Mouse (Mus musculus) mouse embryonic stem cell (cell line): ENCODE results near the gene Gm49450.
"Not testable (repeated sequence)": the region's sequence is repeated elsewhere in the genome, so short reads cannot be mapped to it uniquely, and the experiment has no call there.

ENCODE experiments used
- in situ Hi-C, 2 experiments: fragments of 300-500 bp; cut with MboI; formaldehyde crosslinking; loops; 1 replicate in 1 of 2; 3 replicates in 1 of 2; pipeline ENCODE4 v1.14.3; 2019 to 2020; ENCODE audit warnings: low sequenced_read_pairs in 2 of 2, low pct_unique_long_range_greater_than_20kb in 1 of 2, mixed read lengths in 1 of 2; ENCODE audit not compliant: unreplicated experiment in 1 of 2

Gm49450 gene

GRCm38 (mm10) chr15:98968701-98969371 lies 15.5 kb upstream of the Gm49450 start:
- in situ Hi-C loops = no loop called here

GRCm38 (mm10) chr15:98959531-98959930 lies 6.2 kb upstream of the Gm49450 start:
- in situ Hi-C loops = no loop called here

GRCm38 (mm10) chr15:98958901-98959420 lies 5.6 kb upstream of the Gm49450 start:
- in situ Hi-C loops = no loop called here

DNA sequence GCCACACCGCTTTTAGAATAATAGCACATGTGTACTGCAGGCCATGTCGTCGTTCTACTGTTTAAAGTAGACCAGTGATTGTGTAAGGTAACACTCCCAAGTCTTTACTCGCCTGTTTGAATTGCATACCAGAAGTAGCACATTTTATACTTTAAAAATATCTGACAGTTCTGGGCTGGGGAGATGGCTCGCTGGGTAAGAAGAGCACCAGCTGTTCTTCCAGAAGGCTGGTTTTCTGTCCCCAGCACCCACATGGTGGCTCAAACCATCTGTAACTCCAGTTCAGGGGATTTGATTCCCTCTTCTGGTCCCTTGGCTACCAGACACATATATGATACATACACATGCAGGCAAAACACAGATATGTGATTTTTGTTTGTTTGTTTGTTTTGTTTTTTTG lies 4.1 kb upstream of the Gm49450 start:
- in situ Hi-C loops = no loop called here

DNA sequence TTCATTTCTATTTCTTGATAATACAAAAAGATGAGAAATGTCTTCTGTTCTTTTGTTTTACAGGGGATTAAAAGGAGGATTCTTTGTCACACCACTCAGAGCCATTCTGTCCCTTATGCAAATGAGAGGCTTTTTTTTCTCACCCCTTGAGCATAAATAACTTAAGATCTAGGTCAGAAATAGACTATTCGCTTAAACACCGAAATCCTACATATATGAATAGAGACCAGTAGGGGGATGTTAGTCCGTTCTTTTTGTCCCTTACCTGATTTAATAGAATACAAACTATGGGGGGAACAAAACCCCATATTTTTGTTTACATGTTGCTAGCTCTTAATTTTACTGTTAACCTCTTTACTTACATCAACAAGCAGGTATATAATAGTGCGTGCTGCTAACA lies 2.6 kb upstream of the Gm49450 start:
- in situ Hi-C loops = no loop called here

GRCm38 (mm10) chr15:98955324-98955723 lies 2.0 kb upstream of the Gm49450 start:
- in situ Hi-C loops = no loop called here

GRCm38 (mm10) chr15:98954425-98955253 lies 1.3 kb upstream of the Gm49450 start:
- in situ Hi-C loops = no loop called here

DNA sequence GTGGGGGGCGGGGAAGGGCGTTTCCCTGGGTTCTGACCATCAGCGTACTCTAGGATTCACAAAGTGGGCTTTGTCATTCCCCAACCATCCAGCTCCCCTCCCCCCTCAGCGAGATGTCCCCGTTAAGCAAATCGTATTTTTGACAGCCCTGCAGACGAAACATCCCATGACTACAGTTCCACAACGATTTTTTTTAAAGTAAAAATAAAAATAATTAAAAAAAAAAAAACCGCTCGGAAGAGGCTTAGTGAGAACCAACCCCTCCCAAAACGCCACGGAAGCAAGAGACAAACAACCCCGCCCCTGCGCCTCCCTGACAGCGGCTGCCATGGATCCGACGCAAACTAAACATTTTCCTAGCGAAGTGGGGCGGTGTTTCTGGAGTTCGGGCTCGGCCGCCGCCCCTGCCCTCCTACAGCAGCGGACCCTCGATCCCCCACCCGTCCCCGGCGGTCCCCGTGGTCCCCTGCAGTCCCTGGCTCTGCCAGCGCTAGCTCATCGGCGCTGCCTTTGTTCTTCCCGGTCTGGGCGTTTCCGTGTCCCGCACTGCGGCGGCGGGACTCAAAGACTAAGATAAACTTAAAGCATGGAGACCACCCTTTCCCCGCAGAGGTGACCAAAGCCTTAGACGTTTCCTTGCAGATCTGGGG lies 475 bp downstream of the Gm49450 start:
- in situ Hi-C loops = no loop called here

DNA sequence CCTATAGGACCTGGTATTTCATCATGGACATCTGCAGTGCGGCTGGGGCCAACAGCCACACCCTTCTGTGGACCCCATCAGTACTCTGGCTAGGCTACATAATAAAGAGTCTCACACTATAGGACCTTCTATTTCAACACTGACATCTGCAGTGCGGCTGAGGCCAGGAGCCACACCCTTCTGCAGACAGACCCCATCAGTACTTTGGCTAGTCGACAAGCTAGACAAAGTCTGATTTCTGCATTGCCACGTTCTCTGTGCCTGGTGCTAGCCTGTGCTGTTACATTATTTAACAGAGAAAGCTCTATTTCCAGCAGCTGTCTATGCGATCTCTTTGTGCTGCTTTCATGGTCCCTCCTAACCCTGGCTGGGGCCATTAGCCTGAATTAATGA lies 1.3 kb downstream of the Gm49450 start:
- in situ Hi-C loops = no loop called here

DNA sequence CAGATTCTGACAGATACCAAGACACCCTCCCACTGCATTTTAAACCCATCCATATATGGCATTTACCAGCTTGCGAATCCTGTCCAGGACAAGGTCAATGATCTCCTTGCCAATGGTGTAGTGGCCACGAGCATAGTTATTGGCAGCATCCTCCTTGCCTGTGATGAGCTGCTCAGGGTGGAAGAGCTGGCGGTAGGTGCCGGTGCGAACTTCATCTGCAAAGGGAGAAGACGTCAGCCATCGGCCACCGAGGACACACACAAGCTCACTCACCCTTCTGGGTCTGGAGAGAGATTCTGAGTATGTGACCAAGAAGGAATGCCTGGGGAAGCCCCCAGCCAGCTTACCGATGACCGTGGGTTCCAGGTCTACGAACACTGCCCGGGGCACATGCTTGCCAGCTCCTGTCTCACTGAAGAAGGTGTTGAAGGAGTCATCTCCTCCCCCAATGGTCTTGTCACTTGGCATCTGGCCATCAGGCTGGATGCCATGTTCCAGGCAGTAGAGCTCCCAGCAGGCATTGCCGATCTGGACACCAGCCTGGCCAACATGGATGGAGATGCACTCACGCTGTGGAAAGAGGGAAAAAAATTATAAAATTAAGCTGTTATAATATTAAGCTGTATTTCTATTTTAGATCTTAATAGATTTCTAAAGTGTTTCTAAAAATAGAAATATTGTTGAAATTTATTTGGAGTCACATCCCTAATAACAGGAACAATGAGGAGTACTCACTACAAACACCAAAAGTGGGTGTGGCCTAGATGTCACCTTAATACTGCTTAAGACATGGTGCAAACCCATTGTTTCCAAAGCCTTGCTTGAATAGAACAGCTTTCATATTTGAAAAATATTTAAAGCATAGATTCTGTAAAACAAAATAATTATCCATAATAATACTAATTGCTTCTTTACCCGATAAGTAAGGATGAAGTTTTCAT lies 2.0 kb downstream of the Gm49450 start:
- in situ Hi-C loops = not testable (repeated sequence)

DNA sequence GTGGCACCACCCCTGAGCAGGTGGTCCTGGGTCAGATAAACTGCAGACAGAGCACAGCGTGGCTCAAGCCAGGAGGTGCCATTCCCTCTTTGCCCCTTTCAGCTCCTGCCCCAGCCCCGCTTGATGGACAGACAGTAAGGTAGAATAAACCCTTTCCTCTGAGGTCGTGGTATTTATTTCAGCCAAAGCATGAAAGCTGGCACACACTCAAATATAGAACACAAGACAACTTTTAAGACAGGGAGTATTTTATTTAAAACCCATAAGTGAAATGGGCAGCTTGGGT lies 3.8 kb downstream of the Gm49450 start:
- in situ Hi-C loops = loop anchor here in 1 of 2 experiments (10.0 kb wide), 1 partner anchor 45 kb away; no protein-coding TSS in a partner anchor

DNA sequence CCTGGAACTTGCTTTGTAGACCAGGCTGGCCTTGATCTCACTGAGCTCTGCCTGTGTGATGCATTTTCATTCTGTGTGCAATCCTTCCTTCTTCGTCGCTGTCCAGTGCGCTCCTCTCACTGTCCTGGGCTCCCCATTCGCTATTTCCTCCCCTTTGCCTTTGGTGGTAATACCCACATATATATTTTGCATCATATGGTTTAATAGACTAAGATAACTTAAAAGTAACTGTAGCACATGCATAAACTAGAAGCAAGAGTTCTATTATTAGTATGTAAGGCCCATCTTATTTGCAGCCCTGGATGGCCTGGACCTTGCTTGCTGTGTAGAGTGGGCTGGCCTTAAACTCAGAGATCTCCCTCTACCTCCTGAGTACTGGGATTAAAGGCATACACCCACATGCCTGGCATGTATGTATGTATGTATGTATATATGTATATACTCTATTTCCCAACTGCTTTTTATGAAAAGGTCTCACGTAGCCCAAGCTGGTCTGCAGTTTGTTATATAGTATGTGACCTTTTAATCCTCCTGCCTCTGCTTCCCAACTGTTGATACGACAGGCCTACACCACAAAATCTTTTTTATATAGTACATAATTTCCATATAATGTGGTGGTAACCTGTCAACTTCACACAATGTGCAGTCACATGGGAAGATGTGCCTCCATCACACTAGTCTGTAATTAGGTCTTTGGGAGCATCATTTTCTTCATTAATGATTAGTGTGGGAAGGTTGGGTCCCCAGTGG lies 4.3 kb downstream of the Gm49450 start:
- in situ Hi-C loops = loop anchor here in 1 of 2 experiments (10.0 kb wide), 1 partner anchor 46 kb away; no protein-coding TSS in a partner anchor

- in situ Hi-C loops = loop anchor here in 1 of 2 experiments (10.0 kb wide), 1 partner anchor 46 kb away; no protein-coding TSS in a partner anchor
Observed at GRCm38 (mm10) chr15:98948382-98948781, 5.0 kb downstream of the Gm49450 start.

DNA sequence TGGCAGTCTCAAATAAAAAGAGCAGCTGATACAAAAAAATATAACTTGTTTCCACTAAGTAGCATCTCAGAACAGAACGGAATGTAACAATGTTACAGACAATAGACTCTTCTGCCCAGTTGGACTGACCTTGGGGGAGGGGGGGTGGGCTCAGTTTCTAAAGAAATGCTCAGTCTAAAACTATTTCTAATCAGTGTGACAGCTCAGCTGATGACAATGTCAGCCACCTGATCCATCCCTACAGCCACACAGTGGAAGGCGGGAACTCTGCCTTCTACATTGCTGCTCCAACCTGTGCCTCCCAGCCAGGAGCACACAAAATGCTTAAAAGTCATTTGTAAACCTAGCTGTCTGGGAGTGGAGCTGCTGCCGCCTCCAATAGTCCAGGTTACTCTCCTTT lies 5.5 kb downstream of the Gm49450 start:
- in situ Hi-C loops = loop anchor here in 1 of 2 experiments (10.0 kb wide), 1 partner anchor 47 kb away; no protein-coding TSS in a partner anchor

GRCm38 (mm10) chr15:98943133-98943532 lies 10.2 kb downstream of the Gm49450 start:
- in situ Hi-C loops = loop anchor here in 1 of 2 experiments (10.0 kb wide), 1 partner anchor 52 kb away; no protein-coding TSS in a partner anchor

DNA sequence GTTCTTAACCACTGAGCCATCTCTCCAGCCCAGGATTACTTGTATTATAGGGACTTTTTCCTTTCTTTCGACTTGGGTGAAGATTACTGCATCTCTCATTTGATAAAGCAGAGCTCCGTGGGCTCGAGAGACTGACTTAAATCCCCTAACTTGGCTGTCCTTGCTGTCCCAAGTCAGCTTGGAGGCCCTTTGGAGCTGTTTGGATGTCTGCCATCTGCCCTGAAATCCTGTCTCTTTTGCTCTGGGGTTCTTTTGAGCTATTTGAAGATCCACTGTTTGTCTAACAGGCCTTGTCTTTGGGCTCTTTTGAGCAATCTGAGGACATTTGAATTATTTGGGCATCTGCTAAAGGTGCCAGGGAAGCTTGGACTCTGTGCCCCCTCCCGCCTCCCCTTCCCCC lies 11.3 kb downstream of the Gm49450 start:
- in situ Hi-C loops = loop anchor here in 1 of 2 experiments (10.0 kb wide), 1 partner anchor 53 kb away; no protein-coding TSS in a partner anchor

- in situ Hi-C loops = loop anchor here in 1 of 2 experiments (10.0 kb wide), 1 partner anchor 53 kb away; no protein-coding TSS in a partner anchor
Observed at GRCm38 (mm10) chr15:98941539-98941938, 11.8 kb downstream of the Gm49450 start.
